Mouse (Mus musculus) liver, adult (tissue): Measurements from ENCODE around the gene Pam.

ENCODE experiments used
- GATA4 ChIP-seq: IDR thresholded peaks from 2 replicates; pipeline ENCODE4 v1.6.1; 2014; ENCODE audit warnings: mild to moderate bottlenecking, low read length; ENCODE audit not compliant: insufficient replicate concordance

Gene Pam

DNA sequence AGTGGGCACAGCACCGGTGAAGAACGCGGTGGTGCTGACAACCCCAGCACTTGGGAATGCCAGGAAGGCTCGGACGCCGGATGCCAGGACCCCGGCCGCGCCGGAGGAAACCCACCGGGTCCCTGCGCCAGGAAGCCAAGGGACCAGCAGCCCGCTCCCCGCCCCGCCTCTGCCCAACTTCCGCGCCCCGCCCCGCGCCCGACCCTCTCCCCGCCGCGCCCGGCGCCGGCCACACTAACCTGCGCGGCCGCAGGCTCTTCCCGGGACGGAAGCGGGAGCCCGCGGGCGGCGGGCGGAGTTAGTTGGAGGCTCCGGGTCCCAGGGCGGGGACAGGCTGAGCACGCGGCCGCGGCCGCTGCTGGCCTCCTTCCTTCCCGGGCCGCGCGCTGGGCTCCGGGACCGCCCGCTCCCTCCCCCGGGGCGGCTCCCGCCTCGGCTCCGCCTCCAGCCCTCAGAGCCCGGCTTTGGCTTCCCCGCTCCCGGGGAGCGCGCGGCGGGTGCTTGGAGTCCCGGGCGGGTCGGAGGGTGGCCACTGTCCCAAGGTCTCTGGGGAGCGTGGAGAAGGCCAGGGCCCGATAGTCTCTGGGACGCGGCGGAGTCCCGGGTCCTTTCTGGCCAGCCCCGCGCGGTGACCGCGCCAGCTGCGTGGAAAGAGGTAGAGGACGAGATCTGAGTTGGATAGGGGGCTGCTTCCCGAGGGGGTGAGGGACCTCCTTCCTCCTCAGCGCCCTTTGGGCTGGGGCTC is at the start of gene Pam:
Gene Pam, minus strand, starts transcription at position 401 of the 745 bp plus-strand sequence.
- no peak for TF ChIP-seq GATA4

DNA sequence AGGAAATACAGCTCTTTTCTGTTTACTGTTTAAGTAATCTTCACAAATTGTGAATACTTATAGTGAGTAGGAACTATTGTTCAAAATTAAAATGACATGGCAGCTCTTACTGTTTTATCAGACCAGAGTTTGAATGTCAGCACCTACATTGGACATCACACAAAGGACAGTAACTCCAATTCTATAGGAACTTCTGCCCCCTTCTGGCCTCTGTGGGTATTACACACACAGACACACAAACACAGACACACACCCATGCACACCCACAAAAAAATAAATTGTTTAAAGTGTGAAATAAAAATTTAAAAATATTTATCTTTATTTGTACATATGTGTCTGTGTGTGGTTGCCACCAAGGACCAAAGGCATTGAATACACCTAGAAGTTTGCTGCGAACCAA is 49.4 kb upstream of the Pam start:
- no peak for TF ChIP-seq GATA4

DNA sequence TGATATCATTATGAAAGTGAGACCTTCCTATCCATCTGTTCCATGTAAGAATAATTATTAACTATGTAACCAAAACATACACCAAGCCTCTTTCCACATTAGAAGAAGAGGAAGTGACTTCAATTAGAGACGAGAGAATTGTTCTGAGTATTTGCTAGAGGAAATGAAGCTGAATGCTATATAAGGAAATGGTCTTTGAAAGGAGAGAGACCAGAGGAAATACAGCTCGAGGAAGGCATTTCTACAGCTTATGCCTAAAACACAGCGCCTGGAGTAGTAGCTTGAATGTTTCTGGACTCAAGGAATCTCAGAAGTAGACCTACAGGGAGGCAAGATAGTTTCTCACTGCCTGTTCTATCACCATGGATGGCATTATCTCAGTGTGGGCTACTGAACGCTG is 35.8 kb upstream of the Pam start:
- TF ChIP-seq GATA4: no peak

DNA sequence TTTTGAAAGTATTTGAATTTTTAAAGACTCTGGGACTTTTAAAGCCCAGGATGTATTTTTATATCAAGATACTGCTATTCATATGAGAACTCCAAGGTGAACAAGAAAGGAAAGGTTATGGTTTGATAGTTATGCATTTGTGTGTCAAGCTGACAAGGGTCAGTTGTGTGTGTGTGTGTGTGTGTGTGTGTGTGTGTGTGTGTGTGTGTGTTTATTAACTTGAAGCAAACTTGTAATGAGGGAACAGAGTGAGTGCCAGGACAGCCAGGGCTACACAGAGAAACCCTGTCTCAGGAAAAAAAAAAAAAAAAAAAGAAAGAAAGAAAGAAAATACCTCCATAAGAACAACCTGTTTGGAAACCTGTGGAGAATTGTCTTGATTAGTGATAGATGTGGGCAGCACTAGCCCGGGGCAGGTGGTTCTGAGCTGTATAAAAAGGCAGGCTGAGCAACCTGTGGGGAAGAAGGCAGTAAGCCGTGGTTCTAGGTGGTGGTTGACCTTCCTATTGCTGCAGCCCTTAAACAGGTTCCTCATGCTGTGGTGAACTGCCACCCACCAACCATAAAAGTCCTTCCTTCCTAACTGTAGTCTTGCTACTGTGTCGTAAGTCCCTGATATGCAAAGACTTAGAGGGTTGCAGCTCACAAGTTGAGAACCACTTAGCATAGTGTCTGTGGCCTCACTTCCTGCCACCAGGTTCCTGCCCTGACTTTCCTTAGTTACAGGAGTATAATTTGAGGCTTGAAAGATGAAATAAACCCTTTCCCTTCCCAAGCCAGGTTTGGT is 34.3 kb upstream of the Pam start:
- TF ChIP-seq GATA4: no peak

DNA sequence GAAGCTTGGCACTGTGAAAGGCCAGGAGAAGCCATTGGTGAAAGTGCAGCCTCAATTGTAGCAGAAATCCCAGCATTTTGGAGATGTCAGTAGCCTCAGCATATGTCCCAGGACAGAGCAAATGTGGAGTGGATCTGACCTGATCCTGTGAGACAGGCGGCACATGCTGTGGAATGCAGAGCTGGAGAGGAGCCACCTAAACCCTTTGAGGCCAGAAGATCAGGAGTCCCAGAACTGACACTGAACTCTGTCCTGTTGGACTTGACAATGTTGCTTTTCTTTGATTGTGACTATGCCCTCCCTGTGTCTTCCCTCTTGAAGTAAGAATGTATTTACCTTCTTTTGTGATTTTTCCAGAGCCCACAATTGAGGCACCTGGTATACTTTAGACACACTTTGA is 33.7 kb upstream of the Pam start:
- TF ChIP-seq GATA4: no peak

DNA sequence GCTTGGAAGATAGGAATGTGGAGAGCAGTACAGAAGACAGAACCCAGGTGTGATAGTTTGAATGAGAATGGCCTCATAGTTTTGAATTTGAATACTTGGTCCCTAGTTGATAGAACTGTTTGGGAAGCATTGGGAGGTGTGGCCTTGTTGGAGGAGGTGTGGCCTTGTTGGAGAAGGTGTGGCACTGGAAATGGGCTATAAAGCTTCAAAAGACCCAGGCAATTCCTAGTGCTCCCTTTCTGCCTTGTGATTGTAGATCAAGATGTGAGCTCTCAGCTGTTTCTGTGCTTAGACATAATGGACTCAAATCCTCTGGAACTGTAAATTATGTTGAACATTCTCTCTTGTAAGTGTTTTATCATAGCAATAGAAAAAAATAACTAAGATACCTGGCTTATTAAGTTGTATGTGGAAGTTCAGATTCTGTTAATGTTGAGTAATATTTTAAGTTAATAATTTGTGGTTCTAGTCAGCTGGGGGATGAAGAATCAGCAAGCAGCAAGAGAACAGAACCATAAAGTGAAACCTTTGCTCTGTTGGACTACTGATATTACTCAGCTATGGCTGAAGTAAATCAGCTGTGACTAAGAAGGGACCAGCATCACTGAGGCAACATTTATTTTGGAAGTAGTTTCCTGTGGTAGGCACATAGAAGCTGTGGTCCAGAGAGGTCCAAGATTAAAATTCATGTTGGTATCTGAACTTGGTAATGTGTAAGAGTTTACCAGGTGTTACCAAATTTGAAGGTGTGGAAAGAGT is 33.1 kb upstream of the Pam start:
- no peak for TF ChIP-seq GATA4

DNA sequence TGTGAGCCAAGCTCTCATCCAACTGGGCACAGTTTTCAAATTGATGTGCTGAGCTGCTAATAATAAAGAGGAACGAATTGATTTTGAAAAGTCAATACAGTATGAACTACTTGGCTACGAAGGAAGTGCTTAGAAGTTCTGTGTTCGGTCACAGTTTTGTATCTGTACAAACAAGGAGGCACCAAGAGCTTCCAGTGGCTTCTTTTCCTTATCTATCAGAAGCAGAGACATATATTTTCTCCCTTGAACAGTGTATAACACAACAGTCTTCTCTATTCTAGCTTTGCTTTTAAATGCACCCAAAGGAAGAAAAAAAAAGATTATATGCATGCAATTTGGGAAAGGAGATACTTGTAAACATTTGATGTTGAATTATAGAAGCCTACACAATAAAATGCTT is 30.8 kb upstream of the Pam start:
- TF ChIP-seq GATA4: no peak

DNA sequence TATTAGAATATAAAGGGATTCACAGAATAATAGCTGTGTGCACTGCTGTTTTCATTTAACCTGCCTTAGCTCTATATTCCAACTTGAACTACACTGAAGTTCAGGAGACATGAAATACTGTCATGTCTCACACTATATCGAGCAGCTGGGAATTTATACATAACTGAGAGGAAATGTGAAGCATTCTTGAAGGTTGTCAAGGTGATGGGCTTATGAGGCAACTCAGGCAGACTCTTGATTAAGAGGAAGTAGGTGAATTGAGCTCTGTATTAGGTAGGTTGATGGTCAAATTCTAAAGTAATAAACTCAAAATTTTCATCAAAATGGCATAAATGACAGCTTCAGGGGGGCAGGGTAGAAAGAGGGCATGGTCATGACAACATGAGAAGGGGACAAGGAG is 29.3 kb upstream of the Pam start:
- TF ChIP-seq GATA4: no peak

DNA sequence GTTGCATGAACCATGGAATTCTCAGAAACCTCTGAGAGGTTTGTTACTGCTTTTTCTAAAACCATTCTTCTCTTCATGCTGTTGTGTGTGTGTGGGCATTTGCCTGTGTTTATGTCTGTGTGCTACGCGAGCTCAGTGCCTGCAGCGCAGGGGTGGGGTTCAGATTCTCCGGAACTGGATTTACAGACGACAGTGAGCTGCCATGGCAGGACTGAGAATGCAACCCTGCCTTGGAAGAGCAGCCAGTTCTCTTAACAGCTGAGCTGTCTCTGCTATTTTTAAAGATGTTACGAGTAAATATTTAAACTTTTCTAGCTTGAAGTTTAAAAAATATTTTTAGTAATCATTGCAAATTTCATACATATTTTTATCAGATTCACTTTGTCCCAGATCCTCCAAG is 24.1 kb upstream of the Pam start:
- no peak for TF ChIP-seq GATA4

DNA sequence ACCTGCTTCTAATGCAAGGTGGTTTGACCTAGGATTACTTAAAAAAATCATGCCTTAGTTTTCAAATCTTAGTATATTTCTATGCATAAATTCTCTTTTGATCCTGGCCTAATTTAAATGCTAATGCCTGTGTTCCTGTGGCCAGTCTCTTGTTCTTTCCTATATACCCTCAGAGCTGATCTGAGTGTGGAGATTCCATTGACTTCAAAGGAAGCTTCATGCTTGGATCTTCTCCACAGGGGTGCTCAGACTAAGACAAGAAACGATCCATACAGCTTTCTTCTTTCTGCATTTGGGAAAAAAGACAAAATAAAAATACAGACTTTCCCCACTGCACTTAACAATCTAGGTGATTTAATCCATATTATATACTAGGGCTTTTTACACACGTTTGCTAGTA is 12.2 kb upstream of the Pam start:
- no peak for TF ChIP-seq GATA4

DNA sequence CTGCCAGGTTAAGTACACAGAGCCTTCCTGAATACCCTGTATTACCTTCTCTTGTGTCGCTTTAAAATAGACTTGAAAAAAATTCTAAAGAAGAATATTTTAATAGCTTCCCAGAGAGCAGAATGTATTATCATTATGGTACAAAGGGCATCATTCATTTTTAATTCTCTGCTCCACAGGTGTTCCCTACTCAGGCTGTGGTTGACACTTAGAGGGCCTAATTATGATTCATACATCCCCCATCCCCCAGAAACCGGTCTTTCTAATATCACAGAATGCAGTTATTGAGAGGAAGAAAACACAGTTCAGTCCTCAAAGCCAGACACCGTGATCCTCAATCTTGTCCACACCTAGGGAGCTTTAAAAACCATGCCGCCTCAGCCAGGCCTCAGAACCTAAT is 4.0 kb upstream of the Pam start:
- no peak for TF ChIP-seq GATA4

DNA sequence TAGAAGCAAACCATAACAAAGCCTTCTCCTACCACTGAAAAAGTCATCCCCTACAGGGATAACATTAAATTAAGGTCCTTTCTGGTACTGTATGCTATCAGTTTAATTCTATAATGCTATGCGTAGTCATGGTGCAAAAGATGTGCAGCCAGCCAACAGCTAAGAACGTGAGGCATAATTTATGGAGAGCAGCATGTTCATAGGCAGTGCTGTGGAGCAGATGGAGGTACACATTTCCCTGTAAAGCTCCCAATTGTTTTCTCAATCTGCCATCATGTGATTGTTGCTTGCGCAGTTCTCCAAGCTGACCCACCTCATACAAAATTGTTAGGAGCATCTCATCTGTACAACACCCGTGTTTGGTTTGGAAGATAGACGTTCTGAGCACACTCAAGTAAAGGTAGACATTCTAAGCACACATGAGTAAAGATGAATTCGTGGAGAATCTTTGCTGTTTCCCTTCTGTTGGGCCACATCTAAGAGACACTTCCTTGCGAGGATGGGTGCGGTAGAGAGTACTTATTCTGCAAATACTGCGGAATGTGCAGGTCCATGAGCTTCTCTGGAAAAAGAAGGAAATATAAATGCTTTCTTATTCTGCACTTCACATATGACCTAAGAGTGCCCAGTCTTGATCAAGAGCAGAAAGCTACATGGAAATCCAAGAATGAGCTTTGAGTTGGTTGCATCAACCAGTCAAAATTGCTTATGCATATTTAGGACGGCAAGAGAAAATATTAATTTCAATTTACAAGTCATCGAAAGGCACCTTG is 2.7 kb upstream of the Pam start:
- no peak for TF ChIP-seq GATA4

DNA sequence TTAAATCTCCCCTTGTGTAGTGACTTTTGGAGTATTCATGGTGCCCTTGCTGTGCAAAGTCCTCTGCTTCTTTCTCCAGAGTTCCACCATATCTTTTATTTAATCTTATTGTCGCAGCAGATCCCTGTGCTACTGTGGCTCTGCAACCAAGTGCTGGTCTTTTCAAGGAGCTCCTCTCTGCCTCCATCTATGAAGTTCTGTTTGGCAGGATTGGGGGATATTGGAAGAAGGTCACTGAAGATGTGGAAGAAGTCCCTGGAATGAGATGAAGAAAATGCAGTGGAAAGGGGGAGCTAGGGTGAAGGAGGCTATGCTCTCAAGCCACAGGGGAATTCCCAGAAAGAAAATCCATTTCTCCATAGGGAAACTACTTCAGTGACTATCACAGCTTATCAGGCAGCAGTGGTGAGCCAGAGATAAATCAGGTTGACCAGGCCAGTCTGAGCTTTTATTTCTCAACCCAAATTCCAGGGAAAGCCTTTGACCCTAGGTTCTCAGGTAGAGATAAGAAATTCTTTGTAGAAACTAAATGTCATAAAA is 1.0 kb upstream of the Pam start:
- TF ChIP-seq GATA4: no peak

DNA sequence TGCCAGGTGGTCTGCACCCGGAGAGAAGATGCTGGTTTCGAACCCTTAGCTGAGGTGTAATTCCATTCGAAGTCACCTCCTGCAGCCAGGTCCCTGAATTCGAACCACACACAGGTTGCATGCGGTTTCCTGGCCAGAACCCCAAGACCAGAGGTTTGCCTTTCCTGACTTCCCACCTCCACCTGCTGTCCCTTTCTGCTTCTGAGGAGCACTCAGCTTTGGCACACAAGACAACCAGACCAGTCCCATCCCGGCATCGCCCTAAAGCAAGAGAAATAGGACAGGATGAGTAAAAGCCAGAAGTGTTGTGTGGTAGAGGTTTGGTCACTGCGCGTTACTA is 515 bp upstream of the Pam start:
- no peak for TF ChIP-seq GATA4

DNA sequence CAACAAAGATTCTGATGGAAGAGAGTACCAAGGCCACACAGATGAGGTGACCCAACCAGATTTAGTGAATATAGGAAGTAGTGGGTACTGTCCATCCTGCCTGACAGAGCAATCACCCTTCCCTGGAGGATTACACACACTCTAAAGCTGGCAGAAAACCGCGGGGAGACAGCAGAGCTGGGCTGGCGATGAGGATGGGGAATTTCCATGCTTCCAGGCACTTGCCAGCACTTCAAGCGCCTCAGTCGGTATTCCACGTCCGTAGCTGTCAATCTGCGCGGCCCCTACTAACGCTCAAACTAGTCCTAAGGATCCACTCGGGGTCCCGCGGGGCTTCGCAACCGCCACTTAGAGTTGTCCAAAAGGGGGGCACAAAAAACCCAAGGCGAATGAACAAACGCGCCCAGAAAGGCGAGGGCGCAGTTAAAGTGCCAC is 618 bp downstream of the Pam start:
- no peak for TF ChIP-seq GATA4

DNA sequence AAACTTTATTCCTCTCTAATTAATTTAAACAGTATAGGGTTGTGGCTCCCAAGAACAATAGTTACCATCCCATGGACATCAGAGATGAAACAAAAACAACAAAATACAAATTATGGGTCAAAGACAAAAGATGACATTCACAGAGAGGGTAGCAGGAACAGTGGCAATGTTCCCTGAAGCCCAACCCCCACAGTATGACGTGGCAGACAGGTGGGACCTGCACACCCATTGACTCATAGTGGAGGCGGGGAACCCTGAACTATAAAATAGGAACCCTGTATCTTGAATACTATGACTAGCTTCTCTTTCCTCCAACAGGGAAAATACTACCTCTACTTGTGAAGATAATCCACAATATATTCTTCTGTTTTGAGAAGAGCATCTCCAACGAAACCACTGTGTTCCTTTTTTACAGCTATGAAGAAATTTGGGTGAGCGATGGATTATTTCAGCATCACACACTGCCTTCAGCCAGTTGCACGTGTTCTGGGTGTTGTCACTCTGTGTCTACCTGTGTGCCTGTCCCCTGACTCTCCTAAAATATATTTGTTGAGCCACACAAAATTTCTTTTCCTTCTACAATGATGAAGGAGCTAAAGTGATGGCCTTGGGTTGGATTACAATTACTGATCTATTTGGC is 6.0 kb downstream of the Pam start:
- no peak for TF ChIP-seq GATA4
